Mouse (Mus musculus): ENCODE results near the gene Pdzk1. TPM values are rescaled to one million over a fixed set of nuclear protein-coding genes. Genes with fewer than 3 reads are reported as not detected.

Gene Pdzk1
- polyA plus RNA-seq, 1 experiment from 2014 or later, result 3.5 TPM

GRCm38 (mm10) chr3:96845191-96845590 lies 16.1 kb downstream of the Pdzk1 start:
- H3K4me3 ChIP-seq (replicated peaks), result no peak overlapping the region
- no peak overlapping the region for H3K9ac ChIP-seq
- no peaks in the 10 kb centered on the region for H3K9me3 ChIP-seq
- no peak overlapping the region for H3K27ac ChIP-seq
- no peaks in the 10 kb centered on the region for H3K36me3 ChIP-seq
- H3K4me2 ChIP-seq, result no peak overlapping the region
- H3K4me1 ChIP-seq, result no peaks in the 10 kb centered on the region
- WGBS, result 92% methylated on average over 6 of the region's 6 CpGs
- ATAC-seq (ENCODE audit: insufficient read depth, low FRiP score, low read depth), result no peak
- no peaks in the 10 kb centered on the region for H3K27me3 ChIP-seq (replicated peaks)

GRCm38 (mm10) chr3:96845806-96846205 lies 16.7 kb downstream of the Pdzk1 start:
- 61% methylated on average over 9 of the region's 9 CpGs for WGBS
- no peak overlapping the region for H3K27ac ChIP-seq
- no peaks in the 10 kb centered on the region for H3K4me1 ChIP-seq
- no peaks in the 10 kb centered on the region for H3K9me3 ChIP-seq
- H3K4me3 ChIP-seq (replicated peaks), result no peak overlapping the region
- no peak for ATAC-seq (ENCODE audit: insufficient read depth, low FRiP score, low read depth)
- no peaks in the 10 kb centered on the region for H3K27me3 ChIP-seq (replicated peaks)
- no peak overlapping the region for H3K9ac ChIP-seq
- H3K4me2 ChIP-seq, result no peak overlapping the region
- H3K36me3 ChIP-seq, result no peaks in the 10 kb centered on the region

GRCm38 (mm10) chr3:96846985-96847384 lies 17.9 kb downstream of the Pdzk1 start:
- no peak overlapping the region for H3K9ac ChIP-seq
- no peak overlapping the region for H3K27ac ChIP-seq
- ATAC-seq (ENCODE audit: insufficient read depth, low FRiP score, low read depth), result no peak
- H3K4me1 ChIP-seq, result no peaks in the 10 kb centered on the region
- no peak overlapping the region for H3K4me3 ChIP-seq (replicated peaks)
- H3K36me3 ChIP-seq, result no peaks in the 10 kb centered on the region
- 82% methylated on average over 12 of the region's 12 CpGs for WGBS
- H3K4me2 ChIP-seq, result no peak overlapping the region
- no peaks in the 10 kb centered on the region for H3K9me3 ChIP-seq
- H3K27me3 ChIP-seq (replicated peaks), result no peaks in the 10 kb centered on the region

GRCm38 (mm10) chr3:96847661-96848060 lies 18.6 kb downstream of the Pdzk1 start:
- H3K27me3 ChIP-seq (replicated peaks), result no peaks in the 10 kb centered on the region
- 22% methylated on average over 6 of the region's 6 CpGs for WGBS
- no peak for ATAC-seq (ENCODE audit: insufficient read depth, low FRiP score, low read depth)
- no peaks in the 10 kb centered on the region for H3K9me3 ChIP-seq
- H3K4me2 ChIP-seq, result no peak overlapping the region
- no peaks in the 10 kb centered on the region for H3K4me1 ChIP-seq
- no peaks in the 10 kb centered on the region for H3K36me3 ChIP-seq
- H3K4me3 ChIP-seq (replicated peaks), result no peak overlapping the region
- H3K27ac ChIP-seq, result no peak overlapping the region
- H3K9ac ChIP-seq, result no peak overlapping the region

GRCm38 (mm10) chr3:96848470-96848869 lies 19.4 kb downstream of the Pdzk1 start:
- no peaks in the 10 kb centered on the region for H3K4me1 ChIP-seq
- no peak overlapping the region for H3K27ac ChIP-seq
- H3K9ac ChIP-seq, result no peak overlapping the region
- WGBS, result 78% methylated on average over 7 of the region's 8 CpGs
- no peak overlapping the region for H3K4me3 ChIP-seq (replicated peaks)
- no peaks in the 10 kb centered on the region for H3K9me3 ChIP-seq
- no peak overlapping the region for H3K4me2 ChIP-seq
- ATAC-seq (ENCODE audit: insufficient read depth, low FRiP score, low read depth), result no peak
- H3K27me3 ChIP-seq (replicated peaks), result no peaks in the 10 kb centered on the region
- no peaks in the 10 kb centered on the region for H3K36me3 ChIP-seq

- Histone ChIP-seq H3K27me3 (replicated peaks) (no peaks in the 10 kb centered on the region), H3K4me1 (no peaks in the 10 kb centered on the region), H3K27ac (no peak overlapping the region), H3K4me2 (no peak overlapping the region), H3K4me3 (replicated peaks) (no peak overlapping the region), H3K9ac (no peak overlapping the region), H3K36me3 (no peaks in the 10 kb centered on the region), H3K9me3 (no peaks in the 10 kb centered on the region)
- ATAC-seq (ENCODE audit: insufficient read depth, low FRiP score, low read depth), result no peak
- WGBS, result 85% methylated on average over 2 of the region's 2 CpGs
Measured at GRCm38 (mm10) chr3:96849168-96849727, 20.2 kb downstream of the Pdzk1 start.

GRCm38 (mm10) chr3:96852561-96852960 lies 23.5 kb downstream of the Pdzk1 start:
- no peak overlapping the region for H3K4me2 ChIP-seq
- no peaks in the 10 kb centered on the region for H3K27me3 ChIP-seq (replicated peaks)
- no peaks in the 10 kb centered on the region for H3K4me1 ChIP-seq
- no peak overlapping the region for H3K27ac ChIP-seq
- no peak overlapping the region for H3K4me3 ChIP-seq (replicated peaks)
- no peaks in the 10 kb centered on the region for H3K9me3 ChIP-seq
- 60% methylated on average over 6 of the region's 6 CpGs for WGBS
- ATAC-seq (ENCODE audit: insufficient read depth, low FRiP score, low read depth), result no peak
- no peaks in the 10 kb centered on the region for H3K36me3 ChIP-seq
- H3K9ac ChIP-seq, result no peak overlapping the region

- WGBS, result 82% methylated on average over 4 of the region's 4 CpGs
- H3K9ac ChIP-seq, result no peak overlapping the region
- H3K4me1 ChIP-seq, result no peaks in the 10 kb centered on the region
- H3K4me3 ChIP-seq (replicated peaks), result no peak overlapping the region
- H3K9me3 ChIP-seq, result no peaks in the 10 kb centered on the region
- ATAC-seq (ENCODE audit: insufficient read depth, low FRiP score, low read depth), result no peak
- no peaks in the 10 kb centered on the region for H3K27me3 ChIP-seq (replicated peaks)
- no peaks in the 10 kb centered on the region for H3K36me3 ChIP-seq
- no peak overlapping the region for H3K4me2 ChIP-seq
- H3K27ac ChIP-seq, result no peak overlapping the region
Measured at GRCm38 (mm10) chr3:96854376-96854775, 25.3 kb downstream of the Pdzk1 start.

- Histone ChIP-seq H3K27ac (no peak overlapping the region), H3K36me3 (no peaks in the 10 kb centered on the region), H3K27me3 (replicated peaks) (no peaks in the 10 kb centered on the region), H3K9ac (no peak overlapping the region), H3K4me3 (replicated peaks) (no peak overlapping the region), H3K4me2 (no peak overlapping the region), H3K4me1 (no peaks in the 10 kb centered on the region), H3K9me3 (no peaks in the 10 kb centered on the region)
- ATAC-seq (ENCODE audit: insufficient read depth, low FRiP score, low read depth), result no peak
- 71% methylated on average over 3 of the region's 3 CpGs for WGBS
Measured at GRCm38 (mm10) chr3:96855833-96856232, 26.7 kb downstream of the Pdzk1 start.

GRCm38 (mm10) chr3:96860498-96860897 lies 31.4 kb downstream of the Pdzk1 start:
- Histone ChIP-seq H3K9me3 (no peaks in the 10 kb centered on the region), H3K9ac (no peak overlapping the region), H3K4me1 (no peaks in the 10 kb centered on the region), H3K27me3 (replicated peaks) (no peaks in the 10 kb centered on the region), H3K4me2 (no peak overlapping the region), H3K27ac (no peak overlapping the region), H3K4me3 (replicated peaks) (no peak overlapping the region), H3K36me3 (no peaks in the 10 kb centered on the region)
- WGBS, result 91% methylated on average over 5 of the region's 5 CpGs
- no peak for ATAC-seq (ENCODE audit: insufficient read depth, low FRiP score, low read depth)

- Histone ChIP-seq H3K4me3 (replicated peaks) (no peak overlapping the region), H3K9ac (no peak overlapping the region), H3K27ac (no peak overlapping the region), H3K27me3 (replicated peaks) (no peaks in the 10 kb centered on the region), H3K36me3 (peaks cover 21% of the 10 kb centered on the region; the same call in 1 of the 2 replicates), H3K9me3 (no peaks in the 10 kb centered on the region), H3K4me1 (no peaks in the 10 kb centered on the region), H3K4me2 (no peak overlapping the region)
- no peak for ATAC-seq (ENCODE audit: insufficient read depth, low FRiP score, low read depth)
- WGBS, result 91% methylated on average over 3 of the region's 3 CpGs
Measured at GRCm38 (mm10) chr3:96867863-96868262, 38.8 kb downstream of the Pdzk1 start.

- H3K9me3 ChIP-seq, result no peaks in the 10 kb centered on the region
- WGBS, result 88% methylated on average over 8 of the region's 8 CpGs
- no peaks in the 10 kb centered on the region for H3K4me1 ChIP-seq
- H3K9ac ChIP-seq, result no peak overlapping the region
- no peak overlapping the region for H3K27ac ChIP-seq
- peaks cover 24% of the 10 kb centered on the region for H3K36me3 ChIP-seq
- no peak for ATAC-seq (ENCODE audit: insufficient read depth, low FRiP score, low read depth)
- H3K4me3 ChIP-seq (replicated peaks), result no peak overlapping the region
- no peaks in the 10 kb centered on the region for H3K27me3 ChIP-seq (replicated peaks)
- no peak overlapping the region for H3K4me2 ChIP-seq
Measured at GRCm38 (mm10) chr3:96868566-96868965, 39.5 kb downstream of the Pdzk1 start.

GRCm38 (mm10) chr3:96869091-96869490 lies 40.0 kb downstream of the Pdzk1 start:
- 94% methylated on average over 7 of the region's 7 CpGs for WGBS
- Histone ChIP-seq H3K9ac (no peak overlapping the region), H3K27me3 (replicated peaks) (no peaks in the 10 kb centered on the region), H3K4me2 (no peak overlapping the region), H3K27ac (no peak overlapping the region), H3K36me3 (peaks cover 29% of the 10 kb centered on the region), H3K9me3 (no peaks in the 10 kb centered on the region), H3K4me1 (no peaks in the 10 kb centered on the region), H3K4me3 (replicated peaks) (no peak overlapping the region)
- no peak for ATAC-seq (ENCODE audit: insufficient read depth, low FRiP score, low read depth)
